Mouse (Mus musculus) hindbrain, postnatal 0 days (tissue): ENCODE results near the gene Xlr3a. TPM values are rescaled to one million over a fixed set of nuclear protein-coding genes. Genes with fewer than 3 reads are reported as not detected.
"Not testable (repeated sequence)": the region's sequence is repeated elsewhere in the genome, so short reads cannot be mapped to it uniquely, and the experiment has no call there.

Source experiments
- ATAC-seq: fragments of 200-750 bp; cut with Nextera tagmentation; 2 replicates; pipeline ENCODE4 v1.8.0; 2017; ENCODE audit warnings: mild to moderate bottlenecking, moderate TSS enrichment, moderate library complexity
- DNase-seq: peaks from one replicate; pipeline ENCODE4 v3.0.0-alpha.2; 2015; ENCODE audit warnings: low spot score
- H3K27ac ChIP-seq: fragments of 300-500 bp; sonication (generic); 2 replicates; pipeline ENCODE4 v1.5.1; 2014; ENCODE audit warnings: mild to moderate bottlenecking
- H3K27me3 ChIP-seq: fragments of 300-500 bp; sonication (generic); 2 replicates; pipeline ENCODE4 v1.6.1; 2014; ENCODE audit warnings: low read length, mixed read lengths; ENCODE audit not compliant: insufficient read depth
- H3K36me3 ChIP-seq: fragments of 300-500 bp; sonication (generic); 2 replicates; pipeline ENCODE4 v1.6.1; 2014; ENCODE audit warnings: low read length, mixed read lengths; ENCODE audit not compliant: insufficient read depth
- H3K4me1 ChIP-seq: fragments of 300-500 bp; sonication (generic); 2 replicates; pipeline ENCODE4 v1.6.1; 2014; ENCODE audit warnings: antibody characterized with exemption, low read length, mixed read lengths; ENCODE audit not compliant: insufficient read depth
- H3K4me2 ChIP-seq: fragments of 300-500 bp; sonication (generic); 2 replicates; pipeline ENCODE4 v1.6.1; 2014; ENCODE audit warnings: low read depth, mild to moderate bottlenecking, low read length, moderate library complexity, mixed read lengths
- H3K4me3 ChIP-seq: fragments of 300-500 bp; sonication (generic); 2 replicates; pipeline ENCODE4 v1.5.1; 2014; ENCODE audit warnings: low read length
- H3K9ac ChIP-seq: fragments of 300-500 bp; sonication (generic); replicated peaks from 2 replicates; pipeline ENCODE4 v1.6.1; 2014; ENCODE audit warnings: mild to moderate bottlenecking, low read length, moderate library complexity, mixed read lengths
- H3K9me3 ChIP-seq: fragments of 300-500 bp; sonication (generic); 2 replicates; pipeline ENCODE4 v1.6.1; 2016; ENCODE audit warnings: low read length, mixed read lengths
- WGBS: fragments of 180-500 bp; shearing (Covaris S2); extraction: QIAGEN DNeasy Blood & Tissue Kit; methylation state at CpG from one replicate; pipeline ENCODE4 v1.1.7; 2014; 5-methylcytosine and 5-hydroxymethylcytosine counted together
- polyA plus RNA-seq: library from polyadenylated mRNA; unstranded; fragments of >200 nt; fragmentation: Nextera tagmentation; extraction: Ambion mirVana; gene quantifications from 2 replicates; pipeline ENCODE4 v1.2.1, GENCODE M21; 2015
- total RNA-seq: library from RNA; depleted of rRNA; stranded (reverse); fragments of >200 nt; gene quantifications from 2 replicates; pipeline ENCODE4 v1.2.3, GENCODE M21; 2014; rRNA removed

Xlr3a gene
- total RNA-seq (1.2 and 2.6 TPM in 2 replicates), polyA plus RNA-seq (2.1 and 4.0 TPM in 2 replicates)

DNA sequence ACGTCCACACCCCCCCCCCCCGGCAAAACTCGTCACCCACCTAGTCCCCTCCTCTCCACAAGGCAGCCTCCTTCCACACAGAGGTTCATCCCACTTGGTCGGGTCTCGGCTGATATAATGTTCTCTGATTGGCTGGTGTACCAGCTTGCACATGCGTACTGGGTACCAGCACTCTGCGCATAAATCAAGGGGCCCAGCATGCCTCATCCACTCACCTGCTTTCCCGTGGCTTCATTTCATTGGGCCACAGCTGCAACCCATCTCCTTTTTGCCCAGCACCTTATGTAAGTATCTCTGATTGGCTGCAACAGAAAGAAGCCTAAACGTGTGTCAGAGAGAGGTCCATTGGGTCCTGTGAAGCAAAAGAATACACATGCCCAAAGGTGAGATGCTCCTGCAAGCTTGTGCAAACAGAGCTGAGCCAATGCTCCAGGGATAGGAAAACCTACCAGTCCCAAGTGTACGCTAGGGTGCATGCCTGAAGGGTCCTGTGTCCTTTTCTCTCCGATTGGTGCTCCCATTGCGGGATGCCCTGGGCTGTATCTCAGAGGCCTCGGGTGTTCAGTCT, at the start of gene Xlr3a:
Gene Xlr3a (minus strand): TSS at position 155 of the 568 bp plus-strand sequence.
- not testable (repeated sequence) for H3K27ac ChIP-seq, H3K4me3 ChIP-seq, H3K9ac ChIP-seq, ATAC-seq, H3K27me3 ChIP-seq, H3K4me2 ChIP-seq, H3K9me3 ChIP-seq, H3K36me3 ChIP-seq, H3K4me1 ChIP-seq
- DNase-seq, result peak; percentile 1
- WGBS, result 78% methylated on average over 13 of the region's 13 CpGs

DNA sequence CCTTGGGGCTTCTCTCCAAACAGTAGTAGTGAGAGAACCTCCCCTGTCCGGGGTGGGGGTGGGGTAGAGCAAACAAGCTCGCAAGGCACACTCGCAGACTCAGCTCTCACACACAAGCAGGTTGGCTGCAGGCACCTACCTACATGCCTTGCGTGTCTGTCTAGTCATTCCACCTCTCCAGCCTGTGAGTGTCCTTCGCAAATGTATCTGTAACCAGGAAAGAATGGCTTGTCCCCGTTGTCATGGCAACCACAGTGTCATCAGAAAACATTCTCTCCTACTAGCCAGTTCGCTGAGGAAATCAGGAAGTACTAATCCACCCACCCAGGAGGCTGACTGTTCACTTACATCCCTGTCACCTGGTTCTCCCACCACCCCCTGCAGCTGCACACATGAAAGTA, 46.3 kb upstream of the Xlr3a start:
- peak; percentile 90 for ATAC-seq
- H3K36me3 ChIP-seq, H3K9ac ChIP-seq, DNase-seq, H3K4me1 ChIP-seq, H3K27ac ChIP-seq, H3K27me3 ChIP-seq, H3K4me3 ChIP-seq, H3K9me3 ChIP-seq, H3K4me2 ChIP-seq: not testable (repeated sequence)
- WGBS, result no CpG with 5 or more reads among the region's 7 CpGs

DNA sequence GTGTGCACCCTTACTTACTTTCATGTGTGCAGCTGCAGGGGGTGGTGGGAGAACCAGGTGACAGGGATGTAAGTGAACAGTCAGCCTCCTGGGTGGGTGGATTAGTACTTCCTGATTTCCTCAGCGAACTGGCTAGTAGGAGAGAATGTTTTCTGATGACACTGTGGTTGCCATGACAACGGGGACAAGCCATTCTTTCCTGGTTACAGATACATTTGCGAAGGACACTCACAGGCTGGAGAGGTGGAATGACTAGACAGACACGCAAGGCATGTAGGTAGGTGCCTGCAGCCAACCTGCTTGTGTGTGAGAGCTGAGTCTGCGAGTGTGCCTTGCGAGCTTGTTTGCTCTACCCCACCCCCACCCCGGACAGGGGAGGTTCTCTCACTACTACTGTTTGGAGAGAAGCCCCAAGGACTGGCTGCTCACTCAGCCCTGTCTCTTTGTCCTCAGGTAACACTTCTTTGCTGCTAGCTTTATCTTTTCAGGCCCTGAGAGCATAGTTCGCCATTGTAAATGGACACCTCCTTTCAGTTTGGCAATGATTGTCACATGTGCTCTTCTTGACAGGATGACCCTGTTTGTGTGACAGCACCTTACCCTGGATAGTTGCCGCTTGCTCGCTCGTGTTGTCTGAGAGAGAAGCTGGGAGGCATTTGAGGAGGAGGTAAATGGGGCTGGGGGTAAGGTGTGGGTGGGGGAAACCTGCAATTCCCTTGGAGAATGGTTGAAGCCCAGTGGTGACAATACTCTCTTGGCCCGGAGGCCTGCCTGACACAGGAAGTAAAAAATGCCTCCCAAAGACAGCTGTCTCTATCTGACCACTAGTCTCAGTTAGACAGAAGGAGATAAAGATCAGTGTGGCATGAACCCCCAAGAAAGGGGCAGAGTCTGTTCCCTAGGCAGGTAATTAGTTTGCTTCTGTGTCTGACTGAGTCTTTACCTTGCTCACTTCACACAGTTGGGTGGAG, 26.2 kb upstream of the Xlr3a start:
- not testable (repeated sequence) for H3K9me3 ChIP-seq, DNase-seq, H3K27me3 ChIP-seq

DNA sequence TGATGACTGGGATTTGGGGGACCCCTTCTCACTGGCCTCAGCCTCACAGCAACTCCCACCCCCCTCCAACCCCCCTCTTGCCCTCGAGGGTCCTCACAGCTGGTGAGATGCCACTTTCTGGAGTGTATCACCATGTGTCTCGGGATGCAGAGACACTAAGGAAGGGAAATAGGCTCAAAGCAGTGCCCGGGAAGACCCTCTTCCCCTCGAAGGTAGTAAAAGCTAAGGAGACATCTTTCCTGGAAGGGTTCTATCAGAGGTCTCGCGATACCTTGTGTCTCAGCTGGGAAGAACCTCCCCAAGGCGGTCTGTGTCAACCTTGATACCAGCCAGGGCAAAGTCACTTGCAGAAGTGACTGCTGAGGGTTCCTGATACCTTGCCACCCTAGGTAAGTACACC, 19.9 kb upstream of the Xlr3a start, which contains the start of gene Gm14685:
Gene Gm14685 (plus strand): TSS at position 301 of the 400 bp plus-strand sequence.
- not testable (repeated sequence) for H3K9me3 ChIP-seq, H3K27me3 ChIP-seq, ATAC-seq, DNase-seq, H3K4me3 ChIP-seq, H3K9ac ChIP-seq, H3K36me3 ChIP-seq, H3K4me2 ChIP-seq, H3K27ac ChIP-seq, H3K4me1 ChIP-seq
- no CpG with 5 or more reads among the region's 7 CpGs for WGBS

More for the DNA sequence above, 26.2 kb upstream of the Xlr3a start:
- not testable (repeated sequence) for H3K9ac ChIP-seq, H3K27ac ChIP-seq, H3K4me2 ChIP-seq, H3K4me3 ChIP-seq, H3K4me1 ChIP-seq, H3K36me3 ChIP-seq
- no CpG with 5 or more reads among the region's 12 CpGs for WGBS
- ATAC-seq, result peak; percentile 93

DNA sequence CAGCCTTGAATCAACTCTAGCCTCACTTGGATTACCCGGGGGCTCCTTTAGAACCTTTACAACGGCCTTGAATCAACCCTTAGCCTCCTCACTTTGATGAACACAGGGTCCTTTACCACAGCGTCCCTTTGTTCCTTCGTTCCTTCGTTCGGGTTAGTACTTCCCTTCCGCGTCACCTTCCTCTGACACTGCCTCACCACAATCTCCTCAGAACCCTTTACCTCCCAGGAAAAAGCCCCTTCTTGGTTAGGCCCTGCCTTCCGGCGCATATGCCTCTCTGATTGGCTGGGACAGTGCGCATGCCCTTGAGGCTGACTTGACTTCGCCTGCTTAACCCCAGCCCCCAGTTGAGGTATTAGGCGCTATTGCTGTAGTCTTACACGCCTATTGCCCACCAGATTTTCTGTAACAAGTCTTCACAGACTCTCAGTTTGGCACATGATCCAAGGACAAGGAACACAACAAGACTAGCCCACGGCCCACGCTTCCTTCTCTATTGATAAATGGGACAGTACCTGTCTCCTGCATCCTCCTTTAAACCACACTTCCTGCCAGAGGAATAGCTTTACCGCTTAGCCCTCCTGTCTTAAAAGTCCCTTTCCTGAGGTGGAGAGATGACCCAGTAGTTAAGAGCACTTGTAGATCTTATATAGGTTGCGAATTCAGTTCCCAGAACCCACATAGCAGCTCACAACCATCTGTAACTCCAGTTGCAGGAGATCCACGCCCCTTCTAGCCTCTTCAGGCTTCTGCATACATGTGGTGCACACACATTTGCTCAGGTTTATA, 14.4 kb downstream of the Xlr3a start, which contains the start of gene Xlr4a:
Gene Xlr4a (minus strand): TSS at position 212 of the 789 bp plus-strand sequence.
- WGBS, result 85% methylated on average over 18 of the region's 19 CpGs
- ATAC-seq, H3K4me3 ChIP-seq, H3K9ac ChIP-seq, DNase-seq, H3K27me3 ChIP-seq, H3K27ac ChIP-seq, H3K4me2 ChIP-seq, H3K4me1 ChIP-seq, H3K9me3 ChIP-seq, H3K36me3 ChIP-seq: not testable (repeated sequence)

DNA sequence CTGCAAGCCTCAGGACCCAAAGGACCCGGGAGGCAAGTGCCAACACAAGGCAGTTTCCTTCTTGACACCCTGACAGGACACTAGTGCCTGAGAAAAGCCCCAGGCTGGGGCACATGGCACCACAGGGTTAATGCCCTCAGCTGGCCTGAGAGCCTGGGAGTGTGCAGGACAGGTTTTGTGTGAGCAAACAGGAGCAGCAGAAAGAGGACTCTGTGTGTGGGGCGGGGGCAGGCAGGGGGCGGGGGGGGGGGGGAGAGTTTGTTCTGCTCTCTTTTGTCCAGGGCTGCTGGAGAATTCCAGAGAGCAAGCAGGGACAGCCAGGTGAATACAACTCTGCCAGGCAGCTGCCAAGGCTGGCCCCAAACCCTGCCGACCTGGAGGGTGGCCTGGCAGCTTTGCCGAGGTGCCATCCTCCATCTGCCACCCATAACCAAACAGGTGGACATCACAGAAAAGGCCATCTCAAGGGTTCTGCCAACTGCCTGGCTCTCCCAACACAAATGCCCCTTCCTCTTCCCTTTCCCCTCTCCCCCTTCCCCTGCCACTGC, 30.1 kb downstream of the Xlr3a start:
- not testable (repeated sequence) for H3K27ac ChIP-seq, ATAC-seq, H3K4me1 ChIP-seq, H3K4me2 ChIP-seq, DNase-seq, H3K36me3 ChIP-seq, H3K27me3 ChIP-seq, H3K9me3 ChIP-seq, H3K9ac ChIP-seq, H3K4me3 ChIP-seq
- no CpG with 5 or more reads among the region's 5 CpGs for WGBS
